Mouse (Mus musculus): ENCODE data around the gene Lat.
"Not testable (repeated sequence)": the region's sequence is repeated elsewhere in the genome, so short reads cannot be mapped to it uniquely, and the experiment has no call there.

- TF ChIP-seq CTCF (IDR thresholded peaks at IDR 0.05); EP300 (IDR thresholded peaks at IDR 0.05; ENCODE audit: insufficient read depth, low read depth, low read length); POLR2A (IDR thresholded peaks at IDR 0.05; ENCODE audit: insufficient read depth, low read depth, low read length): not testable (repeated sequence)
Observed at GRCm38 (mm10) chr7:126325576-126326273, 43.6 kb downstream of the Lat start.
